Mouse (Mus musculus): ENCODE measurements around the gene Tspan9.

Gene Tspan9

DNA sequence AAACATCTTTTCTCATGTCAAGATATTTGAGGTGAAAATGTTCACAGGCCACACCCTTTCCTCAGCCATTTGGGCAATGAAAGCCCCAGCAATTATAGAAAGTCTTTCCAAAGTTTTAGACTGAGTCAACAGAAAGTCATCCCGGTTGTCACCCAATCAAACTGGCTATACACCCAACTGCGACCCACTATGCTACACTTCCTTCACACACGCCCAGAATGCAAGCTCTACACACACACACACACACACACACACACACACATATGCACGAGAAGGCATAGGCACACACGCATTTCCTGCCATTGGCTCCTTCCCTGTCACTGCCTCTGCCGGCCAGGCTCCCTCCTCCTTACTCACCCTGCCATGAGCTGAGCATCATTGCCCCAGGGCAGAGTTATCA, 99.9 kb downstream of the Tspan9 start:
- in situ Hi-C loops (cut with MboI; ENCODE audit: low sequenced_read_pairs): no loop called here

DNA sequence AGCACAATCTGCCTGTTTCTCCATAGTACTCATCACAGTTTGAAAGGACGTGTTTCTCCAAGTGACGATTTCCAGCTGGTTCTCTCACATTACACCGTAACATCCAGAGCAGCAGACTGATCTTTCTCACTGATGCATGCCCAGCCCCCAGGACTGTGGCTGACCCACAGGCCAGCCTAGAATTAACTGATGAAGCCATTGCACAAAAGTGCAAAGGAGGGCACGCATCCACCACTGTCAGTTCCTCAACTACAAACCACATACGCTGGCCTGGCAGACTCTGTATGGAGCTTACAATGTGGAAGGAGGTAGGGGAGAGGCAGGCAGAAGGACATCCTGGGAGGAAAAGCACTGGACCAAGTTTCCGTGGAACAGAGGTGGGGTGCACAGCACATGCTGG, 101.6 kb downstream of the Tspan9 start:
- in situ Hi-C loops (cut with MboI; ENCODE audit: low sequenced_read_pairs): no loop called here

DNA sequence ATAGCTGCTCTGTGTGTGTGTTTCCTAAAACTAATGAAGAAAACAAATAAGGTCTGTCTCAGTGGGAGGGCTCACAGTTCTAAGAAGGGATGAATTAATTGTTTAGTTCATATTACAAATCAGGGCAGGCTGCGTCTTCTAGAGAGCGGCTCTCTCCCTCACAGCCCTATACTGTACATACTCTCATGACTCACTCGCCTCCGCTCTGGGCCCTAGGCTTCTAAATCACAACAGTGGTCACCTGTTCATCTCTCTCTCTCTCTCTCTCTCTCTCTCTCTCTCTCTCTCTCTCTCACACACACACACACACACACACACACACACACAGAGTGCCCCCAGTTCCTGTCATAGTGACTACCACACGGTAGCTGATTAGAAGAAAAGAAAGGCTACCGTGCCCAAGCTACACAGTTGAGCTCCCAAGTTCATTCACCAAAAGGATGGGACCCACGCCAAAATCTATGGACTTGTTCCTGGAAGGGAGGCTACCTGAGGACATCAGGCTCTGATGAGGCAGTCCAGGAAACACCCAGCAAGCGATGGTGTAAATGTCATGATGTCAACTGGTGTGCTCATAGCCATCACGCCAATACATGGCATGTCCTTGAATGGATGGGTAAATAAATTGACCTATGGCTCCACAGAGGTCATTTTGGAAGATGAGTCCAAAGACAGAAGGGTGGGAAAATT, 104.2 kb downstream of the Tspan9 start:
- in situ Hi-C loops (cut with MboI; ENCODE audit: low sequenced_read_pairs): loop anchor here (10.0 kb wide), 1 partner anchor 56 kb away; no protein-coding TSS in a partner anchor

DNA sequence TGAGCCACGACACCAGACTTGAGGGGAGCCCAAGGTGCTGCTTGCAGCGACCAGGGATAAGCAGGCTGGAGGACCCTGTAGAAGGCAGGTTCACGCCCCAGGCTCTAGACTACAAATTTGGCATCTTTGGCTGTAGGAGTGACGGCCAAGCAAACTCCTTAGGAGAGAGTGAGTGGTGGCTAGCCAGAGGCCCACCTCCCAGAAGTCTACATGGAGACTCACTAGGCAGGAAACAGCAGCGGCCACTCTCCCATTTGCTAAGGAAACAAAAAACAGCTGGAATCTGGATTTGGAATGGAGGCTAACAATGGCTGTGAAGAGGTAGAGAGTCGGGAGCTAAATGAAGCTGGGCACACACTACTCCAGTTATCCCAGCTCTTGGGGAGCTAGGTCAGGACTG, 104.8 kb downstream of the Tspan9 start:
- in situ Hi-C loops (cut with MboI; ENCODE audit: low sequenced_read_pairs): loop anchor here (10.0 kb wide), 1 partner anchor 56 kb away; no protein-coding TSS in a partner anchor

DNA sequence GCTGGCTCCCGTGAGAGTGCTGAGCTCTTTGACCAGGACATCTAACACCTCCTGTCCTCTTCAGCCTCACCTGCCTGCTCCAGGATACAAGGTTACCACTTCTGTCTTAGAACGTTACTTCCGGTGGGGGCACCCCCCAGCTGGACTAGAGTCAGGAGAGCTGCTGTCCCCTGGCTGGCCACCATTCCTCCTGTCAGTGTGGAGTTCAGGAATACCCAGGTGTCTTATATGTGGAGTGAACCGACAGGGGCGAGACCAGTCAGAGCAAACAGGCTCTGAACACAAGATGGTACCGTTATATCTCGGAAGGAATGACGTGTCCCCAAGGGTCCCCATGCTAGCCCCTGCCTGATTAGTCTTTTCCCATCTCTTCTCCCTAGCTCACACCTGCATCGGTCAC, 106.8 kb downstream of the Tspan9 start:
- in situ Hi-C loops (cut with MboI; ENCODE audit: low sequenced_read_pairs): loop anchor here (10.0 kb wide), 1 partner anchor 58 kb away; no protein-coding TSS in a partner anchor

DNA sequence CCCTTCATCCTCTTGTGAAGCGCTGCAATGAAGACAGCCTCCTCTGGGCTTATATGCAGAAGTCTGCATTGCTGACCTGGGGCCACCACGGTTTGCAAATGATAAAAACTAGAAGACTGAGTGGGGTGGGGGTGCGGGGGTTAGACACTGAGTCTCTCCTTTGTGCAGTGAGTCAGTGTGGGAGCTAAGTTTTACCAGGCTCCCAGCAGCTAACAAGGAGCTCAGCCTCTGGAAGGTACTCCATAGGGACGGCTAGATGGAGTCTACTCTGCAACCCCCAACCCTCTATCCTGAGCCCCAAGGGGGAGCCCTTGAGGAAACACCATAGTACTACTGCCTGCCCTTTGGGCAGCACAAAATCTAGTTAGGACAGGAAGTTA, 107.5 kb downstream of the Tspan9 start:
- in situ Hi-C loops (cut with MboI; ENCODE audit: low sequenced_read_pairs): loop anchor here (10.0 kb wide), 1 partner anchor 59 kb away; no protein-coding TSS in a partner anchor

DNA sequence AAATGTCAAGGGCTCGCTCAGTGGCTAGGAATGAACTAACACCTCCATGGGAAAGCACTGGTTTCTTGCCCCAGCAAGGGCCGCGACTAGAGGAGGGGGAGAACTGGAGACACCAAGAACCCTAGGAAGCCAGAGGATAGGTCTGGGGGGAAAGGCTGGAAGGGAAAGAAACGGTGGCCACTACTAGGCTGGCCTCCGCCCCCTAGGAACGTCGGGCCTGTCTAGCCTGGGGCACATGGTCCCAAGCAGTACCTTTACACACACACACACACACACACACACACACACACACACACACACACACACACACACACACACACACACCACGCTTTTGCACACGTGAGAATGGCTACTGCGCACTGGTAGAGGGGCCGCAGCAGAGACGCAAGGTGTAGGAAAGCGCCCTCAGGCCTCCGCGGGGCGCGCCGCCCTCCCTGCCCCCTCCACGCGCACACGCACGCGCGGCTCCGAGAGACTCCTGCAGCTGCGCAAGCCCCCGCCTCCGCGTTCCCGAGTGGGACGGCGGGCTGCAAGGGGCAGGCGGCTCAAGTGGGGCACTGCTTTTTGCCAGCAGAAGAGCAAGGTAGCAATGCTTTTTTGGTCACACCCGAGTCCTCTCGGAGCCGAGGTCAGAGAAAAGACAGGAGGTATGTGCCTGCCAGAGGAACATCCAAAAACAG, 108.0 kb downstream of the Tspan9 start:
- in situ Hi-C loops (cut with MboI; ENCODE audit: low sequenced_read_pairs): loop anchor here (10.0 kb wide), 1 partner anchor 59 kb away; no protein-coding TSS in a partner anchor

DNA sequence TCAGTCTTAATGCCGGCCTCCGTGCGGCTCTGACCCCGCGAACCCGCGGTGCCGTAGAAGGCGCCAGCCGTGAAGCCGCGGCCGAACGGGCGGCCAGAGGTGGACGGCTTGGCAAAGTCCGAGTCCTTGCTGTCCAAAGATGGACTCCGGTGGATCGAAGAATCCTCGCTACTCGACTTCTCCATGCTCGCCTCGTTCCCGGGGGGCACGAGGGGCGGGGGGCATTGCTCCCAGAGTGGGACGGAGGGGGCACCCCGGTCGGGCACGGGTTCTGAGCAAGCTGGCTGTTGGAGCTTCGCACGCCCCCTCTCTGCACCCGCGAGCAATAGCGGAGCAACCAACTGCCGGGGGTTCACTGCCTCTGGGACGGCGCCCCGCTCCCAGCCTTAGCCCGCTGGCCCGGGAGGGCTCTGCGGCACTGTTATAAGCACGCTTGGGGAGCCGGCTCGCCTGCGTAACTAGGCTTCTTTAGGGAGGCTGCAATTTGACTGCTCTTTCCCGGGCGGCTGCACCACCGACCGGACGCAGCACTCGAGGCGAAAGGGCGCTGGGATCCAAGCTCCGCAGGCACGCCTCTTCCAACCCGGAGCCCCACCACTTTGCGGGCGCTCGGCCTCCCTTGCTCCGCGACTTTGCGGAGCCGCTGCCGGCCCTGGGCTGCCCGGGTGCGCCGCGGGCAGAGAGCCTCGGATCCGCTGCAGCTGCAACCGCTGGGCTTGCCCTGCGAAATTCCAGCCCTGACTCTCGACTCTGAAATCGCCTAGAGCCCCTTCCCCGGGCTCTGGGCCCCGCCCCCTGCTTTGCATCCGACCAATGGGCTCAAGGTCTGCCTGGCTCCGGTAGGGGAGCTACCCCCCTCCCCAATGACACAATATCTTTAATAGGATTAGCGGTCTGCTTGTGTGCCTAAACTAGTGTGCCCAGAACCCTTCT, 108.8 kb downstream of the Tspan9 start:
- in situ Hi-C loops (cut with MboI; ENCODE audit: low sequenced_read_pairs): loop anchor here (10.0 kb wide), 1 partner anchor 60 kb away; no protein-coding TSS in a partner anchor

DNA sequence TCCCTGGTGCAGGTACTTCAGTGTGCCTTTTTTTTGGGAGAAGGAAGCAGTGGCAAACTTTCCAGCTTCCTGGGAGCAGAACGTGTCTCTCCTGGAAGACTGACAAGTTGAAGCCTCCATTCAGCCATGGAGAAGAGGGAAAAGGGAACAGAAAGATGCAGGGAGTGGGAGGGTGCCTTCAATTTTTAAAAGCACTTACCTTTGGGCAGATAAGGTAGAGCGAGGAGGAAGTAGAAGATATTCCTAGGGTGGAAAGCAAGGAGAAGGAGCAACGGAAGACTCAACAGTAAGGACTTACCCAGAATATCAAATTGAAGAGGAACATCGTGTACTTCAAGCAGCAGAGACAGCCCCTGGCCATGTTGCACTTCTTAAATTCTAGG, 109.5 kb downstream of the Tspan9 start:
- in situ Hi-C loops (cut with MboI; ENCODE audit: low sequenced_read_pairs): loop anchor here (10.0 kb wide), 1 partner anchor 61 kb away; no protein-coding TSS in a partner anchor

DNA sequence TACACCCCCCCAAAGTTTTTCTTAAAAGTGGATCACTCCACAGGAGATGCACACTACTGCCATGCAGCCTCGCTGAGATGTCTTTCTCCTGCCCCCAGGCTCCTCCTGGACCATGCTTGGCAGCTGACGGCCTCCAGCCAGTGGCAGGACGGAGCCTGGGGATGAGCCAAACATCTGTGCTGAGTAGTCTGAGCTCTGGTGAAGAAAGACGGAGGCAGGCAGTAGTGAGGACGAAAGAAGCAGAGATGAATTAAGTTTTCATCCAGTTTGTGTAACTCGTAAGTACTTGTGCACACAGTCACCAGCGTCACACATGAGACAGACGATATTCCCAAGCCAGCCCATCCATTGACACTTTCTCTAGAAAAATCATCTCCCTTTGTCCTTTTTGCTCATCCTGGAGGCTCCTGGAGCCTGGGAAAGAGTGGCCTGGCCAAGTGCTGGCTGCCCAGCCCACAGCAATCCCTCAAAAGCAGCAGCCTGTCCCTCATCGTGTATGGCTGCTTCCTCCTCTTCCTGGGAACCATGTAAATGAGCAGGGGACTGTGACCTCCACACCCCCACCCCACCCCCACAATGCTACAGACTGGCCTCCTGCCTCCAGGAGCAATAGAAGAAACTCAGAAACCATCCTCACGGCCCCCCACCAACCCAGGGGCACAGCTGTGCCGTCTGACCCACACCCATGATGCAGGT, 110.1 kb downstream of the Tspan9 start:
- in situ Hi-C loops (cut with MboI; ENCODE audit: low sequenced_read_pairs): loop anchor here (10.0 kb wide), 1 partner anchor 61 kb away; no protein-coding TSS in a partner anchor

DNA sequence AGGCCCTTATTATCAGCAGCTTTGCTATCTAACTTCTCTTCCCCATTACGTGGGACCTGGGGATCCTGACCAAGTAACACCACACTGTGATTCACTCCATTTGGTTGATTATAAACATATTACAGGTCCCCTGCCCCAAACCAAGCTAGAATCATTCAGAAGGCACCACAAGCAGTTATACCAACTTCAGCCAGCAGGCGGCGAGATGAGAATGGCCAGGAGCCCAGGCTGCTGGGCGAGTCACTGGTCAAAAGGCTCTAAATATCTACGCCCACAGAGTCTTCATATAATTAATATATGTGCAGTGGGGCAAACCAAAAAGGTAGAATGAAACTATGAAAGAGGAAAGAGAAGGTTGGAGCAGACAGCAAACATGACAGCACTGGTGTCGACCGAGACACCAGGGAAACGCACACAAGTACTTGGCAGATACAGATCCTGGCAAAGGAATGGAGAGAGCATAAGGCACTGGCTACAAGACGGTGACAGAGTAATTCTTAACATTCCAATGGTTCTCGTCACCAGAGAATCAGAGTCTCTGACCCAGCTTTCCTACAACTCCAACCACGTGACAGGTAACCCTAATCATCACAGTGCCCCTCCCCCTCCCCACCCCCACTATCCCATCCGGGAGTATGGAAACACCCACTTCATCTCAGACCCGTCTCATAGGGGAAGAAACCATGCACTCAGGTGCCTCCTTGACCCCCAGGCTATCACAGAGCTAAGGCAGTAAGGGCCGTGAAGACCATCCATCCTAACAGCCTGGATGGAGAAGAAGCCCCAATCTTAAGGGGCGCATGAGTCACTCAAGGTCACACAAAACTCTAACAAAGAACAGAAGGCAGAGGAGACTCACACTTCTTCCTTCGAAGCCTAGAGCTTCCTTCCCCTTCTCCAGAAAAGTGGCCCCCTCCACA, 110.9 kb downstream of the Tspan9 start:
- in situ Hi-C loops (cut with MboI; ENCODE audit: low sequenced_read_pairs): loop anchor here (10.0 kb wide), 1 partner anchor 62 kb away; no protein-coding TSS in a partner anchor

DNA sequence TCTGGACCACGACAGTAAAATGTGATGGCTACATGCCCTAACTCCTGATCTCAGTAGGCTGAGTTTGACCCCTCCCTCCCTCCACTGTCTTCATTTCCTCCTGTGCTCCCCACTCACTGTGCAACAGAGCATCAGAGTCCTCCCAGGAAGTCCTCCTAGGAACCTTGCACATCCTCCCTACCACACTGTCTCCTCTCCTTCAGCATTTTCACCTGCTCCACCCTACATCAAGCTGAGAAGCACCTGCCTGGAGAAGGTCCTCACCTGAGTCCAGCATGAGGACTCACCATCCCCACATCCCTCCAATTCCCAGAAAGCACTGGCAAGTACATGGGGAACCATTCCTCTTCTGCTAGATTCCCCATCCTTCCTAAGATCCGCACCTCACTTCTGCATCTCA, 111.8 kb downstream of the Tspan9 start:
- in situ Hi-C loops (cut with MboI; ENCODE audit: low sequenced_read_pairs): loop anchor here (10.0 kb wide), 1 partner anchor 63 kb away; no protein-coding TSS in a partner anchor

DNA sequence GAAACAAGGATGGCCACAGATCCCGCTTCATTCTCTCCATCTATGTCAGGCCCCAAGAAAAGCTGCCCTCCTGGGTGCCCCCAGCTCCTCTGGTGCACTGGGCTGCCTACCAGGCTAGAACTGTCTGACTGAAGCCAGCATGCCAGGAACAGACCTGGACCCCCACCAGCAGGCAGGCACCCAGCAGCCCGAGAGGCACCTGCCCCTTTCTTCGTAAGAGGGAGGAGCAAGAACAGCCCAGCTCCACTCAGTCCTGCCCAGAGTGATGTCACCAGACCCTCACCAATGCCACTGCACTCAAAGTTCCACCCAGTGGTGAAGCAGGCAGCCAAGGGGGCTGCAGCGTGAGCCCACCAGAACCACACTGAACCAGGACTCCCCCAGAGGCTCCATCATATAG, 112.3 kb downstream of the Tspan9 start:
- in situ Hi-C loops (cut with MboI; ENCODE audit: low sequenced_read_pairs): loop anchor here (10.0 kb wide), 1 partner anchor 64 kb away; no protein-coding TSS in a partner anchor

DNA sequence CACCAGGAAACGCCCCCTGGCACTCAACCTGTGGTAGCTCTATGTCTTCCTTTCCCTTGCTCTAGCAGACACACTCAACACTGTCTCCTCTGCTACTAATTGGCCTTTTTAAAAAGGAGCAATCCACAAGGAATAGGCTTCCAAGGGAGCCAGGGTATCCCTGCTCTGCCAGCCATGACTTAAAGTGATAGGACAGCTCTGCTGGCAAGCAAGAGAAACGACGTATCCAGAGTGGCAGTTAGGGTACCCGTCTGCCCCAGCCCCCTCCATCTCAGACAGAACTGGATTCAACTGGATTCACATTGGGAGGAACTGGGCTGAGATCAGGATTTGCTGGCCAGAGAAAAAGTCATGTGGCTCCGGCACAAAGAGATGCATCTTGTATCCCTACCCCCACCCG, 112.9 kb downstream of the Tspan9 start:
- in situ Hi-C loops (cut with MboI; ENCODE audit: low sequenced_read_pairs): loop anchor here (10.0 kb wide), 1 partner anchor 64 kb away; no protein-coding TSS in a partner anchor

DNA sequence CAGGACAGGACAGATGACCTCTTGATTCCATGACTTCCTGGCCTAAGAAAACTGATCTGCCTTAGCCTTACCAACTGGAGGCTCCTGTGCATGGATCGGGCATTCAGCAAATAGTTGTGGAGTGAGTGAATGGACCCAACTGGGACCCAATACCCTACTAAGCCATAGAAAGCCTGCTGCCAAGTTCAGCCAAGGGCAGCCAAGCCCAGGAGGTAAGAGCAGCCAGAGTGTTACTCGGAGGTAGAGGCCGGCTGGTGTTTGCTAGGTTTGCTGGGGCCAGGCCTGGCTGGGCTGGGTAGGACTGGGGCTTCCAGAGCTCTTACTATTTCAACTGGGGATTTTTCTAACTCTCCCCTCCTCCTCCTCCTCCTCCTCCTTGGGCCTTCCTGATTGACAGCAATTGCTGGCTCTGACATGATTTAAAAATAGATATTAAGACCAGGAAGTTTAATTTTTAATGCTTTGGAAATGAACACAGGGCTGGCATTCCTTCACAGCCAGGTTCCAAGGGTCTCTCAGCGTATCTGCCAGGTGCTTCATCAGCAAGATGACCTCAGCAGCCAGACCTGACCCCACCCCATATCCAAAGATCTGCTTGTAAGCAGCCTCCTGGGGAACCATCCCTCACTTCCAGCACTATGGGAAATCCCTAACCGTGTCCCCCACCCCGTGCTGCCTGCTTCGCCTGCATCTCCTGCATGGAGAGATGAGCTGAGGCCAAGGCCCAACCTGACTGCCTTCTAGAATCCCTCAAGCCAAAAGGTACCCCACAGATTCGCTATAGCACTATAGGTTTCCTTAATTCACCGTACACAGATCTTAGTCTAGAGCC, 113.7 kb downstream of the Tspan9 start:
- in situ Hi-C loops (cut with MboI; ENCODE audit: low sequenced_read_pairs): loop anchor here (10.0 kb wide), 1 partner anchor 65 kb away; no protein-coding TSS in a partner anchor

DNA sequence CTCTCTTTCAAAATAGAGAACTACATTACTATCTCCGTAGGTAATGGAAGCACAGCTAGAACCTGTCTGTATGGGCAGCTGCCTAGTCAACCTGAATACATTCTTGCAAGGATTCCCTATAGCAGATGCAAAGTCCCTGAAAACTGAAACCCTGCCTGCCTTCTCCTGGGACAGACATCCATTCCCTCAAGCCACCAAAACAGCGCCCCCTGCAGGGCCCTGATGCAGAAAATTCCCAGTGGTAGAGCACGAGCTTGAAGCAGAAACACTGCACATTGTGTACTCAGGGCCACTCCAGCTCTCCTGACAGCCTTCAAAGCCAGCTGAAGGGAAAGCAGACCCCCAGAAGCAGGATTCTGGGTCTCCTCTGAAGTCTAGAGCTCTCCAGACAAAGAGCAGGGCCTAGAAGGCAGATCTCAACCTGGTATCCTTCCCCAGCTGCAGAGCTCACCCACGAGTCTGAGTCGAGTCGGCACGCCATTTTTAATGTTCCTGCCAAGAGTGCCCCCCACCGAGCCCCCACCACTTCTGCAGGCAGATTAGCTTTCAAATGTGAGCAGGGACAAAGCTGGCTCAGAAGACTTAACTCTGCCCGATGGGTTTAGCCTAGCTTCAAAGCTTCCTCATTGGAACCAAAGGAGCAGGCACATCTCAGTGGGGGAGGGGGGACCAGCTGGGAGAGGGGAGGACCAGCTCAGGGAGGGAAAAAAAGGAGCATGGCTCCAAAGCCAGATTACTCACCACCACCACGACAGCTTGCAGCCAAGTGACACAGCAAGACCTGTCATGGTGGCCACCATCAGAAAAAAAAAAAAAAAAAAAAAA, 115.1 kb downstream of the Tspan9 start:
- in situ Hi-C loops (cut with MboI; ENCODE audit: low sequenced_read_pairs): no loop called here

DNA sequence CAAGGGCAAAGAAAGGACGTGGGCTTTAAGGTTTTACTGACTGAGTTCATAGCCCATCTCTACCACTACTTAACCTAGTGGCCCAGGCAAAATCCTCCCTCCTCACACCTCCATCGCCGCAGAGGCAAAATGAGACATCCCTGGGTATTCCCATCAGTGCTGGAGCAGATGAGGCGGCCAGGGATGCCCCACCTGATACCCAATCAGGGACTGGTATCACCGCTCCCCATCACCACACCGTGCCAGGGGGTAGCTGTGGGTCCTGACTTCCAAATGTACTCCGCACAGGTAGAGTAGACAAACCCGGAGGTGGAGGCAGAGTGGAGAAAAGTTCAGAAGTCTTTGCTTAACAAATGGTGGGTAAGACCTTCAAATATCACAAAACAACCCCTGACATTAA, 117.4 kb downstream of the Tspan9 start:
- in situ Hi-C loops (cut with MboI; ENCODE audit: low sequenced_read_pairs): no loop called here

Measured in CH12F3 (cell line).